Mouse (Mus musculus): ENCODE results near the gene Stk4.

Gene Stk4

DNA sequence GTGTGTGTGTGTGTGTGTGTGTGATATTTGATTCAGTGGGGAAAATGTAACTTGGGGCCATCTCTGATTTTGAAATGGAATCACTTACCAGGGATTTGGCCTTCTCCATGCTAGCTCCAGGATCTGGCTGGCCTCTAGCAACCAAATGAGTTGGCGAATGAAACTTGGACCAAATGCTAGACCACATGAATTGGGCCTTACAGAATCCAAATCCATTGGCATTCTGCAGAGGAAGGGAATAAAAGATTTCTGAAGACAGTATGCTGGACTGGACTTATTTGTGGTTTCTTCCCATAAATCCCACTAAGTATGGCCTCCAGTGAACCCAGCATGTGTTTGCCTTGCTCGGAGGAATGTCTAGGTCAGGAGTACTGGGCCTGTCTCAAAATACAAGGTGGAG, 88.7 kb downstream of the Stk4 start:
- in situ Hi-C loops (cut with MboI; ENCODE audit: low pct_unique_long_range_greater_than_20kb in 1 of 2, low sequenced_read_pairs in 2 of 2, unreplicated experiment in 1 of 2) = no loop called here

DNA sequence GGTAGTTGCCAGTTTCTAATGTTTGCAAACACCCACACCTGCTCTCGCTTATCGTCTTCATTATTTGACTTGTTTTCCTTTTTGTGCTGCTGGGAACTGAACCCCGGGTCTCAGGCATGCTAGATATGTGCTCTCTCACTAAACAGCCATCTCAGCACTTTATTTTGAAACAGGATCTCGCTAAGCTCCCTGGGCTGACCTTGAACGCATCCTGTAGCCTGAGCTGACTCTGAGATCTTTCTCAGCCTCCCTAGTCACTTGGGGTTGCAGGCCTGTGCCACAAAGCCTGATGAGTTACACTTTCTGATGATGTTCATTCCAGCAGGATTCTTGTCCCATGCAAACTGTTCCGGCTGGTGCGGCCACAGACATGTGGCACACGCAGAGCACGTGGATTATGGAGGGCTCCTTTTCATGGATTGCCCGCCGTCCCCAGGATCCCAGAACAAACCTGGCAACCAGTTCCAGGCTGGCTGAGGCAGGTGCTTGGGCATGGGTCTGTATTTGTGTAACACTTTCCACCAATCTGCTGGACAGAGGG, 91.5 kb downstream of the Stk4 start:
- in situ Hi-C loops (cut with MboI; ENCODE audit: low pct_unique_long_range_greater_than_20kb in 1 of 2, low sequenced_read_pairs in 2 of 2, unreplicated experiment in 1 of 2) = no loop called here

DNA sequence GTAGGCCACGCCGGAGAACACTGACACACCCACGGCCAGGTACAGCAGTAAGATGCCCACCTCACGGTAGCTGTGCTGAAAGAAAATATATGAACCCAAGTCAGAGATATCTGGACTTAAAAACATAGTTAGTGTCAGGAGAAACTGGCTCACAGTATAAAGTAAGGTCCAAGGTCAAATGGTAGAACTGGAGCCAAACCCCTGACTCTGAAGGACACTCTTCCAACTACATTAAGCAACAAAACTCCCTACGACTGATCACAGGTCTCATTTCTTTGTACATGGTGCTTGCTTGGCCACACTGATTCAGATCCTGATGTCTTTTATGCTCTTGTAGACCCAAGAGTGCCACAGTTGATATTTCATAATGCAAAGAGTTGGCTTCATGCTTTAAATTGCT, 94.8 kb downstream of the Stk4 start:
- in situ Hi-C loops (cut with MboI; ENCODE audit: low pct_unique_long_range_greater_than_20kb in 1 of 2, low sequenced_read_pairs in 2 of 2, unreplicated experiment in 1 of 2) = no loop called here

DNA sequence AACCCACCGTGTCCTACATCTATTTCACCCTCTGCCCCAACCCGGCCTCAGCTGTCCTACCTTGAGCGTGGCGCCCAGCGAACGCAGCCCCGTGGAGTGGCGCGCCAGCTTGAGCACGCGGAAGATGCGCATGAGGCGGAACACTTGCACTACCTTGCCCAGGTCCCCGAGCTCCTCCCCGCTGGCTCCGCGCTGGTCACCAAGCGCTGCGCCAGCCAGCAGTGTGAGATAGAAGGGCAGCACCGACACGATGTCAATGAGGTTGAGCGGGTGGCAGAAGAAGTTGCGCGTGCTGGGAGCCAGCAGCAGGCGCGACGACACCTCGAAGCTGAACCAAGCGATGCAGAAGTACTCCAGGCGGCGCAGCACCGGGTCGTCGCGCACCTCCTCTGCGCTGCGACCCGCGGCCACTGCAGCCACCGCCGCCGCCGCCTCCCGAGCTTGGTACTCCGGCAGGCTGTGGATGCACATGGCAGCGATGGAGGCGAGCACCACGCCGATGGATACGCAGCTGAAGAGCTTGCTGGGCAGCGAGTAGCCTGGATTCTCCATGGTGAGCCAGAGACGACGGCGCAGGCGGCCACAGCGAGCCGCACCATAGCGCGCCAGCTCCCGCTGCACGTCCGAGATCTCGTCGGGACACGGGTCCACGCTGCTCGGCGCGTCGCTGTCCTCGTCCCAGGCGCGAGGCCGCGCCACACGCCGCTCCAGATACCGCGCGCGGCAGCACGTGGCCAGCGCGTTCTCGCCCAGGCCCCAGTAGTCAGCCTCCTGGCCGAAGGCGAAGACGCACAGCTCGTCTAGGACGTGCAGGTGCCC, 97.8 kb downstream of the Stk4 start:
- in situ Hi-C loops (cut with MboI; ENCODE audit: low pct_unique_long_range_greater_than_20kb in 1 of 2, low sequenced_read_pairs in 2 of 2, unreplicated experiment in 1 of 2) = no loop called here

DNA sequence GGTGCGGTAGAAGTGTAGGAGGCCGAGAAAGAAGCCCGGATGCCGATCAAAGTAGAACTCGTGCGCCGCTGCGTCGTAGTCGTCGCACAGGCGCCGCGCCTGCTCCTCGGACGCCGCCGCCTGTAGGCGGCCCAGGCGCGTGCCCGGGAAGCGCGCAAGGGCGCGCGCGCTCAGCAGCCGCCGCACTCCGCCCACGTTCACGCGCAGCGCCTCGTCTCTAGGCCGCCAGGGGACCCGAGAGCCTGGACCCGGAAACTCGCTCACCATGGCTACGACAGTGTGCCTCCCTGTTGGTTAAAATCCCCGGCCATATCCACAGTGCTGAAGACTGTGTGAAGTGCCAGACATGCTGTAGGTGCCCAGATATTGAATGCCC, 98.4 kb downstream of the Stk4 start:
- in situ Hi-C loops (cut with MboI; ENCODE audit: low pct_unique_long_range_greater_than_20kb in 1 of 2, low sequenced_read_pairs in 2 of 2, unreplicated experiment in 1 of 2) = no loop called here

DNA sequence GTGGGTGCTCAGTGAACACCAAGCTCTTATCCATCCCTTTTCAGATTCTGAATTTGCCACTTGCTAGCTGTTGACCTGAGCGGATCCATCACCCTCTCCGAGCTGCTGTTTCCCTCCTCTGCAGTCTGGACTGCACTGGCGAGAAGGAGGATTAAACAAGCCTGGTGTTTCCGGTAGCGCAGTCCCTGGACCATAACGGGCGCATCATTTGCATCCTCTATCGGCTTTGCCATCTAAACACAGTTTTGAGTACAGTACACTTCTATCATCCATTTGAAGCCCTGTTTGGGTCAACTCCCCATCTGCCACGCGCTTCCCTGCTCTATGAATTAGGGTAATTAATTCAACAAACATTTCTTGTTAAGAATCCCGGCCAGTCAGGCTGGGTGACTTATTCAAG, 100.2 kb downstream of the Stk4 start:
- in situ Hi-C loops (cut with MboI; ENCODE audit: low pct_unique_long_range_greater_than_20kb in 1 of 2, low sequenced_read_pairs in 2 of 2, unreplicated experiment in 1 of 2) = no loop called here

DNA sequence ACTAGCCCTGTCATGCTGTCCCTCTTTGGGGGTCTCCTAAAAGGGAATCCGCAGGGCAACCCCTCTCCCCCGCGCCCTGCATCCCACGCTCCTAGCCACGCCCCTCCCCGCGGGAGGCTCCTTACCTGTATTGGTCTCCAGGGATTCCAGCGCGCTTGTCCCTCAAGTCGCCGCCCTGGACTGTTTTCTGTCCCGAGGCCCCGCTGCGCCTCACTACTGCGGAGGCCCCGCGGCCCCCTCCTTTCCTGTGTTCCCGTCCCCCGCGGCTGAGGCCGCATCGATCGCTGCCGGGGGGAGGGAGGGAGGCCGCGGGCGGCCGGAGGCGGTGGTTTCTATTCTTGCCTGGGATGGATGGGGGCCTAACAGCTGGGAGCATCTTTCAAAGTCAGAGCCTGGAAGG, 100.8 kb downstream of the Stk4 start, which contains the start of gene Kcns1:
Gene Kcns1, minus strand, starts transcription at position 212 of the 400 bp plus-strand sequence.
- in situ Hi-C loops (cut with MboI; ENCODE audit: low pct_unique_long_range_greater_than_20kb in 1 of 2, low sequenced_read_pairs in 2 of 2, unreplicated experiment in 1 of 2) = no loop called here

DNA sequence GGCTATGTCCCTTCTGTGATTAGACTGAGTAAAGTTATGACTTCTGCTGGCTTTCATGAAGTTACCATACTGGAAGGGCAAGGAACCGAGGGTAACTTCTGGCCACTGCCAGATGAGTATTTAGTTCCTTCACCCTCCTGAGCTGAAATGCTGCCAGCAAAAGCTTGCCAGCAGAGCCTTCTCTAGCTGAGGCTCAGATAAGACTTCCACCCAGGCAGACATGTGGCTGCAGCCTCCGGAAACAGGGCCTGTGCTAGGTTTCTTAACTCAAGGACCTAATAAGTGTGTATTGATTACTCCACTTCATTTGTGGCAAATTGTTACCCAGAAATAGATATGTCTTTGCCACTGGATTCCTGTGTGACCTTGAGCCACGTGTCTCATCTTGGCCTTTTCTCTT, 103.3 kb downstream of the Stk4 start:
- in situ Hi-C loops (cut with MboI; ENCODE audit: low pct_unique_long_range_greater_than_20kb in 1 of 2, low sequenced_read_pairs in 2 of 2, unreplicated experiment in 1 of 2) = no loop called here

DNA sequence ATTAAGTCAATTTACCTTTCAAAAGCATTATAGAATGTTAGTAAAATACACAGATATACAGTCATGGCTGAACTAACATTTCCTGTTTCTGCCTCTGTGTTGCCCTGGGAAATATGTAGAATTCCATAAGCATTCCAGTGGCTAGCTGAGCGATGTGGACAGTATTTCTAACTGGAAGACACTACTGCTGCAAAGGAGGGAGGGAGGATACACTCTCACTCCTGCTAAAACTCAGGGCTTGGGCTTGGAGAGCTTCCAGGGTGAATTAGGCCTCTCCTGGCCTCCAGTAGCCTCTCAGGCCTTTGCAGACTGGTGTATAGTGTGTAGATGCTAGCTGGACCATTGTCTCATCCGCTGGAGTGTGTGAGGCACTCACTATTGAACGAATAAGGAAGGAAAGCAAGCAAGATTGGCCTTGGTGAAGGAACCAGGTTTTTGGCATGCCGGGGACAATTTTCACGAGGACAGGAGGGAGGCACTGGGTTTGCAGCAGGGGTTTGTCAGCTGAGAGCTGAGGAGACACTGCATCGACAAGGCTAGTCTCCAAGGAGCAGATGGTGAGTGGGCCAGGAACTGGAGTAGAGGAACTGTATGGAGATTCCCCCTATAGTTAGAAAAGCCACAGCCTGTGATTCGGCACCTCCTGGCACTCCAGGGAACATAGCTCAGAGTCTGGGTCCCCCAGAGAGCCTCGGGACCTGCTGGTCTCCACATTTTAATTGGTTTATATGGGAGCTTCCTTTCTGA, 104.7 kb downstream of the Stk4 start:
- in situ Hi-C loops (cut with MboI; ENCODE audit: low pct_unique_long_range_greater_than_20kb in 1 of 2, low sequenced_read_pairs in 2 of 2, unreplicated experiment in 1 of 2) = no loop called here

DNA sequence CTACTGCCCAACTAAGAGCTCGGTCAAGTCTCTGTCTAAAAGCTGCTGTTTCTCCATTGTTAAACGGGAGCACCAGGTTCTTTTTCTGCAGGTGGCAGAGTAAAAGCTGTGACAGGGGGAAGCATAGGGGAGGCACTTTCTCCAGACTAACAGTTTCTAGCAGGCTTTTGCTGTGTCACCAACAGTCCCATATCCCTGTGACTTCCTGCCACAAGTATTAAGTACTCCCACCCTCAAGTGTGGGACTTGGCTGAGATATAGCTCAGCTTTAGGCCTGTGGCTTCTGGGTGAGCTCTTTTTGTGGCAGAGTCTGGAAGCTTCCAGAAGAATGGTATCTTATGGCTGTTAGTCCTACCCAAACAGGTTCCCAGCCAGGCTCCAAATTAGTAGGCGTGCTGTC, 105.7 kb downstream of the Stk4 start:
- in situ Hi-C loops (cut with MboI; ENCODE audit: low pct_unique_long_range_greater_than_20kb in 1 of 2, low sequenced_read_pairs in 2 of 2, unreplicated experiment in 1 of 2) = no loop called here

DNA sequence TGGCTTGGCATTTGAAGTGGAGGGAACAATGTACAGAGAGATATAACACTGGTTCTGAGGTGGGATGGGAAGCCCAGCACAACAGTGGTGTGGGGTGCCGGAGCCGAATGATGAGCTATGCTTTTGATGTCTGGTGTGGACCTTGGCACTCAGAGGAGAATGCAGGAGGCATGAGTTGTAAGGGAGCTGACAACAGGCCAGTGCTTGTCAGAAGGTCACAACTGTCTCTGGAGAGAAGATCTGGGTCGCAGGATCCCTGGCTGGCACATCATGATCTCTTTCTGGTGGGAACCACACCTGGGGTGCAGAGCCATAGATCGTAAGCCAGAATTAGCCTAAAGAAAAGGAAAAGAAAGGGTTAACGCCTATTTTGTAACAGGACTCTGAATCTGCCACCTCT, 107.7 kb downstream of the Stk4 start:
- in situ Hi-C loops (cut with MboI; ENCODE audit: low pct_unique_long_range_greater_than_20kb in 1 of 2, low sequenced_read_pairs in 2 of 2, unreplicated experiment in 1 of 2) = no loop called here

DNA sequence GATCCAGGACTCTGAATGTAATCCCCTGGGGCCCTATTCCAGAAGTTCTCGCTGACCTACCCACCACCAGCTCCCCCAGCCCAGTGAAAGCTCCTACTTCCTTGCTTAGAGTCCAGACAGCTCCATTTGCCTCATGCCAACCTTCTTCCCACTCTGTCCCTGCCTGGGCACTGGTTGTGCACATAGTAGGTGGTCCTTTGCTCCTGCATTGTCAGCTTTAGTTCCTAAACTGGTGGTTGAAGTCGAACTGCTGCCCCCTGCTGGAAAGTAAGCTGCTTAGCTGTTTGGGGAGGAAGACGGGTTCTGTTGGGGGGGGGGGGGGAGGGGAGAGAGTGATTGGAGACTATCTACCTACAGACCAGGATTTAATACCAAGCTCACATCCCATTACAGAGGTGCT, 110.0 kb downstream of the Stk4 start:
- in situ Hi-C loops (cut with MboI; ENCODE audit: low pct_unique_long_range_greater_than_20kb in 1 of 2, low sequenced_read_pairs in 2 of 2, unreplicated experiment in 1 of 2) = no loop called here

DNA sequence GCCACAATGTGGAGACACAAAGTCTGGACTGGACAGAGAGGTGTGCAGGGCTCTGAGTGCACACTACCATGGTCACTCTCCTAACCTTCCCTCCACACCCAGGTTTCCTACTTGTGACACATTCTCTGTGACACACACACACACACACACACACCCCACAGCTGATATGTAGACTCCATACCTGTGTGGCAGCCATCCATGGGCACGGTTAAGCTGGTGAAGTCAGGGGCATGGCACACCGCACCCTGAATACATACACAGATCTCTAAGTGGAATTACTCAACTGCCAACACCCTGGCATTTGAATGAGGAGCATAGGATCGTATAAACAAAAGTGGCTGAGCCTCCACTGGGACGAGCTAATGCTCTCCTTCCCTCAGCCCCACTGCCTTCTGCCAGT, 110.6 kb downstream of the Stk4 start:
- in situ Hi-C loops (cut with MboI; ENCODE audit: low pct_unique_long_range_greater_than_20kb in 1 of 2, low sequenced_read_pairs in 2 of 2, unreplicated experiment in 1 of 2) = no loop called here

DNA sequence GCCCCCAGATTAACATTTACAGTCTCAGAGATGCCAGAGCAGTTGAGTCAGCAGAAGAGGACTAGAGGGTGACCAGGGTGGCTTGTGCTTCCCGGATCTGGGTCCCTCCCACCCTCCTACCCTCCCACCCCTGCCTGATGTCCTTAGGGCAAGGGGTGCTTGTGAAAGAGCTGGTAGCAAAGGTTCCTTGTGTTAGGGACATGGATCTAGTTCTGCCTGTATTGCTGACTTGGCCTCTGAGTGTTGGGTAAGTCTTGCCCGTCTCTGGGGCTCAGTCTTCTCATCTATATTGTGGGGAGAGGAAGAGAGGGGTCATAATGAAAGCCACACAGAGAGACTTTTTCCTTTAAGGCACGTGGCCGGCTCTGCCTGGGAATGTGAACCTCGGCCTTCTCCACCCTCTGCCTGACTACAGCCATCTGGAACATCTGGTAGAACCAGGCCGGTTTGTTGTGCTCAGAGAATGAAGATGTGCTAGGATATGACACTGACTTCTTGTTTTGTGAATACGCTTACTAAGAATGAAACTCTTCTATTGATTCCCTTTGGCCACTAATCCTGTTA, 112.7 kb downstream of the Stk4 start, which contains the start of gene Wfdc5:
Gene Wfdc5, minus strand, starts transcription at position 51 of the 564 bp plus-strand sequence.
- in situ Hi-C loops (cut with MboI; ENCODE audit: low pct_unique_long_range_greater_than_20kb in 1 of 2, low sequenced_read_pairs in 2 of 2, unreplicated experiment in 1 of 2) = no loop called here

DNA sequence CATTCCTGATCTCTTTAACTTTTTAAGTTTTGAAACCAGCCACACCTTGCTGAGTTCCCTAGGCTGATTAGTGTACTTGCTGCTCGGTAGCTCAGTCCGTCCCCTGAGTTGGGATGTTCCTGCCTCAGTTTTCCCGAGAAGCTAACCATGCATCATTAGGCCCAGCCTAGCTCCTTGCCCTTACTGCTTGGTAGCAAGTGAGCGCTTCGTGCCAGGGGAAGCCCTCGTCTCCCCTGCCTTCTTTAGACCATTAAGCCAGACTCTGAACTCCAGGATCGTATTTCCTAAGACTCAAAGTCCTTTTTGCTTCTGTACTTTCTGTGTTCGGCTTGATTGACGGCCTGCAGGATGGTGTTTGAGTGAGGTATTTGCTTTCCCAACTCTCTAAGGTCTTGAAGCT, 113.2 kb downstream of the Stk4 start:
- in situ Hi-C loops (cut with MboI; ENCODE audit: low pct_unique_long_range_greater_than_20kb in 1 of 2, low sequenced_read_pairs in 2 of 2, unreplicated experiment in 1 of 2) = no loop called here

DNA sequence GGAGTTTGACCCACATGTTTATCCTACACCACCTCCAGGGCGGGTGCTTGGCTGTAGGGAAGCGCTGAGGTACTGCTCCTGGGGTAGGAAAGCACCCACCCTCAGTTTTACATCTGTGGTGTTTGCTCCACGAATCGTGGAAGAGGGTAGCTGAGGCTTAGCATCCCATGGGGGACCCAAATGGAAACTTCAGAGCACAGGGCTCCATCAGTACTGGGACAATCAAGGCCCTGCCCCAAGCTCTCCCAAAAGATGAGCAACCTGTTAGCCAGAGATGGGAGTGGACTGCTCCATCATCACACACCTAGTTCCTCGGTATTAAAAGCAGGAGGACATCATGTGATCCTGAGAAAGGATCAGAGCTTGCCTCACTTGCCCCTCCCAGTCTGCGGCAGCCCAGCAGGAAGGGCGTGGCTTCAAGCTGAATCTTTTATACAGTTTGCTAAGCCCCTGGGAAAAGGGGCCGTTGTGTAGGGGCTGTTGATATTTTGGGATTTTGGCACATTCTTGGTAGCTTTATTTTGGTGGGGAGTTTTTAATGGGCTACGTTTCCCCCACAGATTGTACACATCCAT, 114.1 kb downstream of the Stk4 start:
- in situ Hi-C loops (cut with MboI; ENCODE audit: low pct_unique_long_range_greater_than_20kb in 1 of 2, low sequenced_read_pairs in 2 of 2, unreplicated experiment in 1 of 2) = no loop called here

DNA sequence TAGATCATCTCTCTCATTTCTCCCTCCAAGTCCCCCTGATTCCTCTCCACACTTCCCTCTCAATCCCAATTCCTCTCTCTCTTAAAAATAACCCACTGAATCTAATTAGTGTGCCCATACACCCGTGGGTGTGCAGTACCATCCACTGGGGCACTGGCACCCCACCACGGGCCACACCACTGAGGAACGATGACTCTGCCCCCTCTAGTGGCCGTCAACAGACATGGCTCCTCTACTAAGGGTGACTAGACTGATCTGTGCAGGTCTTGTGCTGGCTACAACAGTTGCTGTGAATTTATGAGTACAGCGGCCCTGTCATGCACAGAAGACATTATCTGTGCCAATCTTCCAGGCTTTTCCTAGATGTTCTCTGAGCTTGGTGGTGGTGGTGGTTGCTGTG, 118.6 kb downstream of the Stk4 start:
- in situ Hi-C loops (cut with MboI; ENCODE audit: low pct_unique_long_range_greater_than_20kb in 1 of 2, low sequenced_read_pairs in 2 of 2, unreplicated experiment in 1 of 2) = no loop called here

DNA sequence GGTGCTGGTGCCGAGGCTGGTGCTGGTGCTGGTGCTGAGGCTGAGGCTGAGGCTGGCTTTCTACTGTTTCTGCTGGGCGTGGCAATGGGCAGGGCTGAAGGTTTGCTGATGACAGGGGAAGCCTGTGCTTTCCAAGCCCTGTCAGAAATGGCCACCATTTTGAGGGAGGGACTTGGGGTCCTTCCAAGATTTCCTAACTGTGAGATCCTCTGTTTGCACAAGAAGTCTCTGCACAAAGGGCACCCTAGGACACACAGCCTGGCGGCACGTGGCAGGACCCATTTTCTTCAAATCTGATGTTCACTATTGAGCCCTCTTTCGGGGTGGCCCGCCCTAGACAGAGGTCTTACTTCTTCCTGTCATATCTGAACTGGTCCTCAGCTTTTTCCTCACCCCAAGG, 120.5 kb downstream of the Stk4 start, which contains the start of gene Wfdc12:
Gene Wfdc12, minus strand, starts transcription at position 33 of the 400 bp plus-strand sequence.
- in situ Hi-C loops (cut with MboI; ENCODE audit: low pct_unique_long_range_greater_than_20kb in 1 of 2, low sequenced_read_pairs in 2 of 2, unreplicated experiment in 1 of 2) = no loop called here

DNA sequence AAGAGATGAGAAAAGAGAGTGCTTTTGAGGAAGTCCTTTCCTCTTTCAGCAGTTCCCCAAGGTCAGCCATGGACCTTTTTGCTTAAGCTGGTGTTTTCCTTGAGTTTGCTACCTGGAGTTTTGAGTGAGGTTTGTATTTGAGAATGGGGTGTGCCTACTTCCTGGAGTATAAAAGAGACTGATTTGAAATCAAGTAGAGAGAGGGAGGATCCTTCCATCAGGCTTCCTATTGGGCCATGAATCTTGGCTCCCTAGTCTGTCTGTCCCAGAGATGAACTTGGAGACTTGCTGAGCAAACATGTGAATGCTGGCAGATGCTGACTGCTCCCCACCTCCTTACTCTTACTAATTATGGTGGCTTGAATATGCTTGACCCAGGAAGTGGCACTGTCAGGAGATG, 122.2 kb downstream of the Stk4 start:
- in situ Hi-C loops (cut with MboI; ENCODE audit: low pct_unique_long_range_greater_than_20kb in 1 of 2, low sequenced_read_pairs in 2 of 2, unreplicated experiment in 1 of 2) = no loop called here

Measured in mouse embryonic stem cell (cell line).